Mouse (Mus musculus) CH12.LX (cell line): ENCODE measurements around the gene Arhgef3. TPM values are rescaled to one million over a fixed set of nuclear protein-coding genes. Genes with fewer than 3 reads are reported as not detected.

ENCODE experiments used
- DNase-seq: peaks from one replicate; pipeline ENCODE4 v3.0.0-alpha.2; 2013; ENCODE audit errors: extremely low read depth
- H3K27ac ChIP-seq: 2 replicates; pipeline ENCODE4 v1.5.1; 2012; ENCODE audit warnings: low read depth, mild to moderate bottlenecking, control low read depth, moderate library complexity; ENCODE audit not compliant: insufficient read depth
- H3K27me3 ChIP-seq: replicated peaks from 2 replicates; pipeline ENCODE3; 2012; ENCODE audit warnings: inconsistent platforms
- H3K36me3 ChIP-seq, 2 experiments: replicated peaks in 1 of 2; 2 replicates each; pipeline versions ENCODE3 to v1.6.1; 2012; ENCODE audit warnings: inconsistent platforms in 1 of 2, low read length in 1 of 2, mild to moderate bottlenecking in 1 of 2, mixed read lengths in 1 of 2, moderate library complexity in 1 of 2; ENCODE audit not compliant: control insufficient read depth in 1 of 2, insufficient read depth in 1 of 2
- H3K4me1 ChIP-seq, 2 experiments: 2 replicates each; pipeline ENCODE4 v1.6.1; 2012; ENCODE audit warnings: inconsistent platforms in 1 of 2, moderate library complexity in 1 of 2; ENCODE audit not compliant: insufficient read depth in 2 of 2, control insufficient read depth in 1 of 2
- H3K4me2 ChIP-seq: 2 replicates; pipeline ENCODE4 v1.6.1; 2012; ENCODE audit warnings: low read depth, mild to moderate bottlenecking, control low read depth; ENCODE audit not compliant: poor library complexity, insufficient read depth, severe bottlenecking
- H3K4me3 ChIP-seq, 3 experiments: fragments of 150-350 bp in 1 of 3; sonication (generic) in 1 of 3; replicated peaks in 1 of 3; 2 replicates each; pipeline versions ENCODE3 to v1.5.1; 2011 to 2012; ENCODE audit warnings: low read depth in 2 of 3, low read length in 2 of 3, mild to moderate bottlenecking in 2 of 3, moderate library complexity in 2 of 3, control low read depth in 1 of 3, improper control_type of control experiment in 1 of 3, inconsistent platforms in 1 of 3, mixed read lengths in 1 of 3; ENCODE audit not compliant: poor library complexity in 1 of 3
- H3K79me2 ChIP-seq: replicated peaks from 2 replicates; pipeline ENCODE4 v1.6.1; 2012; ENCODE audit warnings: mild to moderate bottlenecking, moderate library complexity; ENCODE audit not compliant: control insufficient read depth, poor library complexity, insufficient read depth, severe bottlenecking; ENCODE audit errors: extremely low read depth
- H3K9ac ChIP-seq: 2 replicates; pipeline ENCODE4 v1.6.1; 2012; ENCODE audit warnings: low read depth, mild to moderate bottlenecking, control low read depth, moderate library complexity; ENCODE audit not compliant: insufficient read depth
- H3K9me3 ChIP-seq: replicated peaks from 2 replicates; pipeline ENCODE3; 2012; ENCODE audit warnings: low read length, inconsistent platforms, mixed read lengths
- CHD2 ChIP-seq: IDR thresholded peaks from 2 replicates; pipeline ENCODE4 v1.6.1; 2011; ENCODE audit warnings: low read length, improper control_type of control experiment
- CTCF ChIP-seq, 2 experiments: IDR thresholded peaks in 1 of 2; conservative IDR thresholded peaks in 1 of 2; 2 replicates each; pipeline ENCODE4 v1.5.1; 2011 to 2012; ENCODE audit warnings: low read depth in 2 of 2, low read length in 2 of 2, improper control_type of control experiment in 1 of 2, inconsistent platforms in 1 of 2, mild to moderate bottlenecking in 1 of 2, moderate library complexity in 1 of 2
- E2F4 ChIP-seq: IDR thresholded peaks from 2 replicates; pipeline ENCODE4 v1.6.1; 2011; ENCODE audit warnings: low read depth, low read length, improper control_type of control experiment; ENCODE audit not compliant: insufficient replicate concordance
- ELF1 ChIP-seq: IDR thresholded peaks from 2 replicates; pipeline ENCODE4 v1.6.1; 2014; ENCODE audit warnings: low read depth, mild to moderate bottlenecking, inconsistent platforms, low read length, improper control_type of control experiment
- ETS1 ChIP-seq: conservative IDR thresholded peaks from 2 replicates; pipeline ENCODE4 v1.6.1; 2012; ENCODE audit warnings: low read depth, mild to moderate bottlenecking, inconsistent platforms, low read length, improper control_type of control experiment, moderate library complexity
- GABPA ChIP-seq: IDR thresholded peaks from 2 replicates; pipeline ENCODE4 v1.6.1; 2012; ENCODE audit warnings: low read depth, low read length, improper control_type of control experiment, inconsistent platforms; ENCODE audit not compliant: insufficient replicate concordance
- HCFC1 ChIP-seq: IDR thresholded peaks from 2 replicates; pipeline ENCODE4 v1.6.1; 2012; ENCODE audit warnings: low read depth, mild to moderate bottlenecking, inconsistent platforms, low read length, improper control_type of control experiment
- IRF4 ChIP-seq: IDR thresholded peaks from 2 replicates; pipeline ENCODE4 v1.6.1; 2014; ENCODE audit warnings: low read depth, mild to moderate bottlenecking, inconsistent platforms, low read length, improper control_type of control experiment
- JUND ChIP-seq: conservative IDR thresholded peaks from 2 replicates; pipeline ENCODE4 v1.6.1; 2011; ENCODE audit warnings: low read depth, low read length, improper control_type of control experiment
- KAT2A ChIP-seq: IDR thresholded peaks from 2 replicates; pipeline ENCODE4 v1.6.1; 2012; ENCODE audit warnings: low read length, improper control_type of control experiment, inconsistent platforms; ENCODE audit not compliant: insufficient replicate concordance
- MAFK ChIP-seq: IDR thresholded peaks from 2 replicates; pipeline ENCODE4 v1.6.1; 2011; ENCODE audit warnings: low read length, improper control_type of control experiment; ENCODE audit not compliant: insufficient replicate concordance
- MAZ ChIP-seq: IDR thresholded peaks from 2 replicates; pipeline ENCODE4 v1.6.1; 2012; ENCODE audit warnings: low read depth, mild to moderate bottlenecking, inconsistent platforms, low read length, improper control_type of control experiment, moderate library complexity
- MYC ChIP-seq: IDR thresholded peaks from 2 replicates; pipeline ENCODE4 v1.6.1; 2011; ENCODE audit warnings: low read depth, mild to moderate bottlenecking, improper control_type of control experiment, low read length
- NELFE ChIP-seq: IDR thresholded peaks from 2 replicates; pipeline ENCODE4 v1.6.1; 2011; ENCODE audit warnings: low read depth, low read length, improper control_type of control experiment
- PAX5 ChIP-seq: IDR thresholded peaks from 2 replicates; pipeline ENCODE4 v1.6.1; 2012; ENCODE audit warnings: low read length, inconsistent platforms, mixed read lengths
- POLR2A ChIP-seq: IDR thresholded peaks from 2 replicates; pipeline ENCODE4 v1.6.1; 2011; ENCODE audit warnings: low read depth, mild to moderate bottlenecking, improper control_type of control experiment, low read length
- POLR2AphosphoS2 ChIP-seq: IDR thresholded peaks from 2 replicates; pipeline ENCODE4 v1.6.1; 2011; ENCODE audit warnings: low read depth, low read length, improper control_type of control experiment
- SIN3A ChIP-seq: IDR thresholded peaks from 2 replicates; pipeline ENCODE4 v1.6.1; 2012; ENCODE audit warnings: low read length, improper control_type of control experiment, inconsistent platforms
- SMC3 ChIP-seq: IDR thresholded peaks from 2 replicates; pipeline ENCODE4 v1.6.1; 2011; ENCODE audit warnings: low read depth, low read length, improper control_type of control experiment
- TBP ChIP-seq: conservative IDR thresholded peaks from 2 replicates; pipeline ENCODE4 v1.6.1; 2011; ENCODE audit warnings: low read depth, low read length, improper control_type of control experiment
- UBTF ChIP-seq: IDR thresholded peaks from 2 replicates; pipeline ENCODE4 v1.6.1; 2012; ENCODE audit warnings: low read depth, mild to moderate bottlenecking, inconsistent platforms, low read length, improper control_type of control experiment, moderate library complexity
- USF2 ChIP-seq: conservative IDR thresholded peaks from 2 replicates; pipeline ENCODE4 v1.6.1; 2011; ENCODE audit warnings: low read depth, low read length, improper control_type of control experiment
- ZC3H11A ChIP-seq: IDR thresholded peaks from 2 replicates; pipeline ENCODE4 v1.6.1; 2012; ENCODE audit warnings: low read depth, mild to moderate bottlenecking, inconsistent platforms, low read length, improper control_type of control experiment
- ZKSCAN1 ChIP-seq: IDR thresholded peaks from 2 replicates; pipeline ENCODE4 v1.6.1; 2012; ENCODE audit warnings: low read depth, inconsistent platforms, low read length, improper control_type of control experiment, borderline replicate concordance
- ZMIZ1 ChIP-seq: IDR thresholded peaks from 2 replicates; pipeline ENCODE4 v1.6.1; 2012; ENCODE audit warnings: low read depth, mild to moderate bottlenecking, inconsistent platforms, low read length, improper control_type of control experiment
- ZNF384 ChIP-seq: IDR thresholded peaks from 2 replicates; pipeline ENCODE4 v1.6.1; 2012; ENCODE audit warnings: low read depth, low read length, improper control_type of control experiment, inconsistent platforms
- dilution Hi-C: fragments of 300-500 bp; cut with MboI; formaldehyde crosslinking; loops from 2 replicates; pipeline ENCODE4 v1.14.3; 2020; ENCODE audit warnings: low sequenced_read_pairs; ENCODE audit not compliant: extremely low pct_unique_long_range_greater_than_20kb, extremely low pct_ligation_motif_present
- in situ Hi-C: fragments of 300-500 bp; cut with MboI; formaldehyde crosslinking; loops from 3 replicates; pipeline ENCODE4 v1.14.3; 2019; ENCODE audit warnings: low sequenced_read_pairs, low pct_ligation_motif_present, low pct_unique_long_range_greater_than_20kb, mixed read lengths
- polyA plus RNA-seq: library from polyadenylated mRNA; unstranded; fragments of >175 nt; gene quantifications from 2 replicates; pipeline ENCODE4 v1.2.1, GENCODE M21; 2012; ENCODE audit warnings: low read depth; ENCODE audit not compliant: insufficient read length
- total RNA-seq, 2 experiments: library from RNA; depleted of rRNA; stranded (reverse); fragments of 300-350 nt in 1 of 2; fragments of >200 nt in 1 of 2; gene quantifications; 2 replicates each; pipeline ENCODE4 v1.2.3; 2012 to 2014

The Arhgef3 gene
- total and polyA plus RNA-seq, 3 experiments = 0.51 to 0.64 (median 0.62) TPM

DNA sequence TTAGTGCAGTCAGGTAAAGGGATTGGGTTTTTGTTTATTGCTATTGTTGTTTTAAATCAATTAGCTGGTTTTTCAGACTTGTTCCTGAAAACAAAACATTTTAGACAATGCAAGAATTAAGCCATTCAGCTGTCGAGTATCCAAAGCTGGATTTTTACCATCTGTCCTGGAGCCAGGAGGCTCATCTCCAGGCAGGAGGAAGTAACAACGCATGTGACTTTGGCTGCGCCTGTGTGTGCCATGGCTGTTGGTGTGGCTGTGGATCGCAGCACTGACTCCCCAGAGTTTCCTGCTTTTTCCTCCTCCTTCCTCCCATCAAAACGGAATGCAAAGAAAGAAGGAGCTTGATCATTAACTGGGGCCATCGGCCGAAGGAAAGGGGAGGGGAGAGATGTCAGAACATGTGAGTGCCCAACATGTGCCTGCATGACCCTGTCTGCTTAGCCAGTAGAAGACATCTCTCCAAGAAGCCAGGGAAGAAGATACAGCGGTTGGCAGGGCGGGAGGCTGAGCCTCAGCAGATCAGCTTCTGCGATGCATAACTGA is 216.9 kb downstream of the Arhgef3 start:
- in situ Hi-C loops = loop anchor here (10.0 kb wide), 1 partner anchor 137 kb away; no protein-coding TSS in a partner anchor
- Histone ChIP-seq H3K27ac (no peak overlapping the region), H3K79me2 (no peaks in the 10 kb centered on the region), H3K27me3 (peaks cover 17% of the 10 kb centered on the region), H3K4me2 (no peak overlapping the region), H3K9me3 (no peaks in the 10 kb centered on the region), H3K4me3 (no peak overlapping the region), H3K4me1 (peaks cover 3 to 13% of the 10 kb centered on the region in 2 experiments), H3K9ac (no peak overlapping the region), H3K36me3 (no peaks in the 10 kb centered on the region)
- DNase-seq = no peak
- TF ChIP-seq PAX5 = no peak
- no peak for TF ChIP-seq JUND
- TF ChIP-seq SIN3A = no peak
- TF ChIP-seq GABPA = no peak
- TF ChIP-seq ETS1 = no peak
- no peak for TF ChIP-seq CHD2
- no peak for TF ChIP-seq SMC3
- TF ChIP-seq CTCF (conservative IDR thresholded peaks at IDR 0.05 in 1 of 2, IDR thresholded peaks at IDR 0.05 in 1 of 2; ENCODE audit: low read depth in 2 of 2, low read length in 2 of 2) = no peak
- TF ChIP-seq MYC = no peak
- no peak for TF ChIP-seq ZMIZ1
- no peak for TF ChIP-seq ELF1
- no peak for TF ChIP-seq MAZ
- TF ChIP-seq USF2 = no peak
- TF ChIP-seq KAT2A = no peak
- TF ChIP-seq POLR2AphosphoS2 = no peak
- no peak for TF ChIP-seq TBP
- TF ChIP-seq MAFK = no peak
- no peak for TF ChIP-seq ZC3H11A
- dilution Hi-C loops = no loop called here

DNA sequence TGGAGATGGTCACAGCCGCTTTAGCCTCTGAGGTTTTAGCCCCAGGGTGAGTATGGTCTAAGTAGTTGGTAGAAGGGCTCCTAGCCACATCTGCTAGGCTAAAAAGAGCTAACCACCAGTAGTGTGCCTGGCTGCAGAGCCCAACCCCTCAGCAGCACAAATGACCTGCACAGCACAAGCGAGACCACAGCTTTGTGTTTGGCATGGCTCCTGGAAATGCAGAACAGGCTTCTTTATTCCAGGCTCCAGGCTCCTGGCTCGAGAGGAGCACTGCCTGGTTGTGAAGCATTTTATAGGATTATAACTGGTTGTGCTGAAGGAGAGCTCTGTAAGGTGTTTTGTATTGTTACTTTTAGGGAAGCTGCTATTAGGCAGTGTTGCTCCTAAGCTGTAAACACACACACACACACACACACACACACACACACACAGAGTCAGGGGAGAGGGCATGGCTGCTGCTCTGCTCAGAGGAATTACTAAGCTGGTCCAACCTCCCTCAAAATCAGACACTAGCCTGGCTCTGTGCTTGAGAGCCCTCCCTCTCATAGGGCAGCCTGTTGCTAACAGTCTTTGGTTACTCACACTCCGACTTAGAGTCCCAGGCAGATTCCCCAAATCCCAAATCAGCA is 217.8 kb downstream of the Arhgef3 start:
- no peaks in the 10 kb centered on the region for H3K9me3 ChIP-seq
- H3K4me1 ChIP-seq = peaks cover 7 to 16% of the 10 kb centered on the region in 2 experiments
- no peak for TF ChIP-seq ZC3H11A
- TF ChIP-seq E2F4 = no peak
- no peak for TF ChIP-seq ZKSCAN1
- no peak for TF ChIP-seq ZMIZ1
- TF ChIP-seq NELFE = no peak
- TF ChIP-seq POLR2A = no peak
- TF ChIP-seq JUND = no peak
- no peak for TF ChIP-seq ZNF384
- no peak for TF ChIP-seq HCFC1
- no peak for TF ChIP-seq IRF4
- TF ChIP-seq UBTF = no peak
- H3K36me3 ChIP-seq = no peaks in the 10 kb centered on the region
- DNase-seq = no peak
- dilution Hi-C loops = no loop called here
- H3K4me3 ChIP-seq = no peak overlapping the region
- H3K4me2 ChIP-seq = no peak overlapping the region
- peaks cover 26% of the 10 kb centered on the region for H3K27me3 ChIP-seq
- H3K9ac ChIP-seq = no peak overlapping the region
- in situ Hi-C loops = loop anchor here (10.0 kb wide), 1 partner anchor 138 kb away; no protein-coding TSS in a partner anchor
- H3K27ac ChIP-seq = no peak overlapping the region
- H3K79me2 ChIP-seq = no peaks in the 10 kb centered on the region
